In the genomic region with DNA sequence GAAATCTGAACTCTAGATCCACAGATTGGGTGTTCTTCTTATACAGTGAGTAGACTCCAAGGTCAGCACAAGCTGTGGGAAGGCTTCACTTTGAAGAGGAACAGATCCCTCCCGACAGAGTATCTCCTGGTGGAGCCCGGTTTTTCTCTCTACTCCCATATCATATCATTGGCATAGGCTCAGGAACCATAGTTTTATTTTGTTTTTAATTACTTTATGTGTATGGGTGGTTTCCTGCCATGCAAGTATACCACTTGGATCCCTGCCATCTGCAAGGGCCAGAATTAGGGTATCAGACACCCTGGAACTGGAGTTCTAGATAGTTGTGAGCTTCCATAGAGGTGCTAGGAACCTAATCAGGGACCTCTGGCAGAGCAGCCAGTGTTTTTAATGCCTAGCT, we compare ENCODE assay signal across 16 mouse cellular contexts.
"Had no signal": no experiment of that assay in that cellular context is flagged by ENCODE, and none has a peak within 500 bp of the region (broad histone marks: within the 10 kb centered on the region; RNA-seq: fewer than 3 reads in every experiment).

No protein-coding gene starts in this region.

- H3K4me2 ChIP-seq: neural tube, embryonic 13.5 days; neural tube, embryonic 15.5 days; stomach, embryonic 15.5 days had no signal

- H3K4me1 ChIP-seq: neural tube, embryonic 15.5 days; stomach, embryonic 15.5 days had no signal

- H3K27ac ChIP-seq: neural tube, embryonic 13.5 days; neural tube, embryonic 15.5 days; stomach, embryonic 15.5 days; stomach, postnatal 0 days had no signal

- H3K9ac ChIP-seq: neural tube, embryonic 13.5 days; neural tube, embryonic 15.5 days; stomach, embryonic 15.5 days had no signal

- H3K9me3 ChIP-seq: neural tube, embryonic 13.5 days; neural tube, embryonic 15.5 days; stomach, embryonic 15.5 days had no signal

- H3K4me3 ChIP-seq: neural tube, embryonic 13.5 days; neural tube, embryonic 15.5 days; stomach, embryonic 15.5 days had no signal

- H3K27me3 ChIP-seq: neural tube, embryonic 13.5 days; neural tube, embryonic 15.5 days; stomach, embryonic 15.5 days had no signal

- DNase-seq: retina, postnatal 1 day; right cerebral cortex, adult 18-20 months; right cerebral cortex, postnatal 14 days; right cerebral cortex, postnatal 25 days; right cerebral cortex, postnatal 4 days; spleen, adult 18-20 months; thymus, adult 18-20 months; thymus, adult 2 months; thymus, postnatal 14 days; thymus, postnatal 25 days; thymus, postnatal 36 days; thymus, postnatal 4 days had no signal
